Mouse (Mus musculus) olfactory bulb, adult 2 months (tissue): ENCODE results near the gene Efemp2.

ENCODE experiments used
- CTCF ChIP-seq: fragments of 200-500 bp; IDR thresholded peaks from 2 replicates; pipeline ENCODE4 v1.5.1; 2012; ENCODE audit warnings: low read depth, mild to moderate bottlenecking, low read length, moderate library complexity; ENCODE audit not compliant: insufficient read depth
- POLR2A ChIP-seq: fragments of 200-500 bp; IDR thresholded peaks from 2 replicates; pipeline ENCODE4 v1.6.1; 2012; ENCODE audit warnings: mild to moderate bottlenecking, low read depth, low read length, moderate library complexity; ENCODE audit not compliant: insufficient read depth

- TF ChIP-seq CTCF (no peak), POLR2A (no peak)
Observed at GRCm38 (mm10) chr19:5484496-5484895, 10.7 kb downstream of the Efemp2 start.
